Mouse (Mus musculus) gonadal fat pad, adult 2 months (tissue): ENCODE measurements around the gene Gm11639. TPM values are rescaled to one million over a fixed set of nuclear protein-coding genes. Genes with fewer than 3 reads are reported as not detected.
A peak's percentile ranks its signal among the peaks of the same experiment; 100 is the strongest.

Source experiments
- DNase-seq: peaks from one replicate; pipeline ENCODE4 v3.0.0-alpha.2; 2012; ENCODE audit warnings: low read depth
- polyA plus RNA-seq: library from polyadenylated mRNA; depleted of rRNA; stranded (reverse); fragments of >200 nt; gene quantifications from 2 replicates; pipeline ENCODE4 v1.2.3, GENCODE M21; 2012; rRNA removed

Gm11639 gene
- under 0.01 TPM in 1 of 2 replicates, not detected in the other for polyA plus RNA-seq

GRCm38 (mm10) chr11:104685548-104685947, at the start of gene Gm11639:
Gene Gm11639 (plus strand): TSS chr11:104685707.
- no peak for DNase-seq

DNA sequence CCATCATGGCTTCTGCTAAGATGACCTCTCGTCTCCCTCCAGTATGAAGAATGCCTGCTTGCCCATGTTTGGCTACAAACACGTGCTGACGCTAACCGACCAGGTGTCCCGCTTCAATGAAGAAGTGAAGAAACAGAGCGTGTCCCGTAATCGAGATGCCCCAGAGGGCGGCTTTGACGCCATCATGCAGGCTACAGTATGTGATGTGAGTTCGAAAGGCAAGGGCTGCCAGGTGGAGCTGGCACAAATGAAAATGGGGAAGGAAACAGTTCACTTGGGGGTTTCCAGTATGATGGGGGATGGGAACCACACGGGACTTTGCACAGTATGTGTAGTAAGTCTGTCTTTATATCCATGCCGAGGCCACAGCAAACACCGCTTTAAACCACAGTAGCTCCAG, 48.5 kb upstream of the Gm11639 start:
- no peak for DNase-seq

- DNase-seq: no peak
These were observed 47.5 kb upstream of the Gm11639 start for GRCm38 (mm10) chr11:104638006-104638405.

GRCm38 (mm10) chr11:104638906-104639305, 46.6 kb upstream of the Gm11639 start:
- no peak for DNase-seq

- DNase-seq: no peak
These were observed 45.9 kb upstream of the Gm11639 start for GRCm38 (mm10) chr11:104639634-104640033.

- DNase-seq: no peak
These were observed 44.6 kb upstream of the Gm11639 start for GRCm38 (mm10) chr11:104640894-104641293.

GRCm38 (mm10) chr11:104643236-104643635, 42.3 kb upstream of the Gm11639 start:
- DNase-seq: peak; percentile 83

- no peak for DNase-seq
These were observed 40.1 kb upstream of the Gm11639 start for GRCm38 (mm10) chr11:104645402-104645801.

- no peak for DNase-seq
These were observed 39.3 kb upstream of the Gm11639 start for GRCm38 (mm10) chr11:104646173-104646572.

GRCm38 (mm10) chr11:104646611-104647010, 38.9 kb upstream of the Gm11639 start:
- no peak for DNase-seq

- no peak for DNase-seq
These were observed 38.2 kb upstream of the Gm11639 start for GRCm38 (mm10) chr11:104647188-104647867.

DNA sequence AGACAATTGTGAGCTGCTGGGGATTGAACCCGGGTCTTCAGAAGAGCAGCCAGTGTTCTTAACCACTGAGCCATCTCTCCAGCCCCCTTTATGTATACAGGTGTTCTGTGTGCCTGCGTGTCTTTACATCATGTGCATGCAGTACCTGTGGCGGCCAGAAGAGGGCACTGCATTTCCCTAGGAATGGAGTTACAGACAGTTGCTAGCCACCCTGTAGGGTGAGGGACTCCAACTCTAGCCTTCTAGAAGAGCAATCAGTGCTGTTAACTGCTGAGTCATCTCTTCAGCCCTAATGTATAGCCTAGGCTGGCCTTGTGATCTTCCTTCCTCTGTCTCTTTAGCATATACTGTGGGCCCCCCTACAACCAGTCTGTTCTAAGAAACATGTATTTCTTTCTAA, 36.9 kb upstream of the Gm11639 start:
- DNase-seq: no peak

GRCm38 (mm10) chr11:104660599-104660998, 24.9 kb upstream of the Gm11639 start:
- no peak for DNase-seq

GRCm38 (mm10) chr11:104661106-104661505, 24.4 kb upstream of the Gm11639 start:
- no peak for DNase-seq

DNA sequence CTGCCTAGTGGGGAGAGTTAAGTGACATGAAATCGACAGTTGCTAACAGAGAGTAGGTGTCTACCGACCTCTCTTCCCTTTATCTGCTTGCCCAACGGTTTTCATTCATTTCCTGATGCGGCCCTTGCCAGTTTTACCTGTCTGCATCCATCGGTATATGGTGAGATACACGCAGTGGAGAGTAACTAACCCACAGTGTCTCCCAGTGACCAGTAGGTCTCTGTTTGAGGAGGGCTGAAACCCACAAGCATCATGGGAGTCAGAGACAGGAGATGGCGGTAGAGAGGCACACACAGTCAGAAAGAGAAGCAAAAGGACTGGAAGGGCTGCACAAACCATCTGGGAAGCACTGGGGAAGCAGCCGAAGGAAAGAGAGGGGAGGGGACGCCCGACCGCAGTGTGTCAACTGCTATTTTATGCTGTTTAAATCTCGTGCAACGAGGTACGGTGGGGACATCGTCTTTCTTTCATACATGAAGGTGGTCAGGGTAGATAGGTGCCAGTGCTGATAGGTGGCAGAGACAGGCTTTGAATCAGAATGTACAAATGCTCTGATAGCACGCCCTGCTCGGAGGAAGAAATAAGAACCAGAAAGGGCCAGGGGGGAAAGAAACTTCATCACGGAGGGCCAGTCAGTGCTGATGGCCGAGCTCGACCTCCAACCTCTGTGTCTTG, 23.8 kb upstream of the Gm11639 start:
- DNase-seq: no peak

- no peak for DNase-seq
These were observed 22.9 kb upstream of the Gm11639 start for GRCm38 (mm10) chr11:104662573-104662972.

DNA sequence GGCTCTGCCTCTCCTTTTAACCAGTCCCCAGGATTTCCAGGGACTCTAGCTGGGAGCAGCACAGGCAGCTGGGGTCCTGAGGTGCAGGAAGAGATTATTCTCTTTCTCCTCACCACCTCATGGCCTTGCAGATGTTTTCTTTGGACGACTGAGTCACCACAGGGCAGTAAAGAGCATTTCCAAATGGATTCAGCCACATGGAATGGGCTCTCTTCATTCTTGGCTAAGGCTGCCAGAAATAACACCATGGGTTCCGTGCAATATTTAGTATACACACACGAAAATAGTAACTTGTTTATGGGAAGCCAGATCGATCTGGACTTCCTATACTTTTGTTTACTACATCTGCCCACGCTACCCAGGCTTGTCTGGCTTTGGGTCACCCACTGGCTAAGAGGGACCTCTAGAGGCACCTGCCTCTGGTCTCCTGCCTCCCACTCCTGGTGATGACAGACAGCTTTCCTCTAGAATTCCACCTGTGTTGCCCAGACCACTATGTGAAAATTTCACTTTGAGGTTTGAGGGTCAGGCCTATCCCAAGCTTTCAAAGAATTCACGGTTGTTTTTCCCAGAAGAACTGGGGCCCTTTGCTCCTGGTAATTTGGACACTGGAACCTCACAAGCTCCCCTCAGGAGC, 22.1 kb upstream of the Gm11639 start:
- DNase-seq: no peak

DNA sequence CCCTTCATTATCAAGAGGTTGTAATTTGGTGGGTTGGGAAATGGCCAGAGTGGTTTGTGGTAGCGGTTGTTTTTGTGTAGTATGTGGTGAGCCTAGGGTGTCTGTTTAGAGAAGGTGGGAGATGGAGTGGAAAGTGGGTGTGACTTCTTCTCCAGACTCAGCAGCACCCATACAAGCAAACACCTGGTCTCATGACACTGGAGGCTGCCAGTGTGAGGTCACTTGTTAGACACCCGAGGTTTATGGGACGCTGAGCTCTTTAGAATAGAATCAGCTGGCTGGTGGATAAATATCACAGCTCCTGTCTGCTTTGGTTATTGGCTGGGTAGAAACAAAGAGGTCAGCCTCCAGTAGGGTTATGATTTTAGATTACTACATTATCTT, 21.6 kb upstream of the Gm11639 start:
- DNase-seq: no peak

DNA sequence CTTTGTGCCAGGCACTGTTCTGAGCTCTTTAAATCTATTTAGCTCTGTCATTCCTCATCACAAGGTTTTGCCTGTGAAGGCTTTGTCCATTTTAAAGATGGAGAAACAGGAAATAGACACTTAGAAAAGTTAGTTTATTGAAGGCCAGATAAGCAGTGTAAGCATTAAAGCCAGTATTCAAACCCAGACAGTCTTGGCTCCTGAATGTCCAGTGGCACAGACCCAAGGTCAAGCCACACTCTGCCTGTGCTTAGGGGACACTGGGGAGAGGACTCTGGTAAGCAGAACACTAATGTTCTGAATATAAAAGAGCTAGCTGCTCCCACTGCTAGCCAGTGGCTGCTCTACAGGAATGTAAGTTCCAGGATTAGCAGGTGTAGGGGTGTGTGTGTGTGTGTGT, 21.1 kb upstream of the Gm11639 start:
- no peak for DNase-seq

GRCm38 (mm10) chr11:104667399-104667798, 18.1 kb upstream of the Gm11639 start:
- DNase-seq: no peak

- no peak for DNase-seq
These were observed 12.1 kb upstream of the Gm11639 start for GRCm38 (mm10) chr11:104673412-104673811.

- DNase-seq: no peak
These were observed 10.7 kb upstream of the Gm11639 start for GRCm38 (mm10) chr11:104674768-104675167.

DNA sequence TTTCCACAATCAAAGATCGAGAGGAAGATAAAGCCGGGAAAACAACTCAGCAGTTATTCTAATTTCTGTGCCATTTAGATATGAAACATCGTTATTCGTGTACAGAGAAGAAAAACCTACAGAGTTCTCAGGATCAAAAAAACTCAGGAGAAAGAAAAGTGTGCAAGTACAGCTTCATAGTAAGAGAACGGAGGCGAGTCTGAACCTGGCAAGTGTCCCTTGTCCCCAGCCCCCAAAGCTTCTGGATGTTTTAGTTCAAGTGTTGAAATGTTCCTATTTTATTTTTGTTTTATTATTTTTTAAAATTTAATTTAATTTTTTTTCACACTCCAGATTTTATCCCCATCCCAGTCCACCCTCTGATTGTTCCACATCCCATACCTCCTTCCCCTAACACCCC, 7.7 kb downstream of the Gm11639 start:
- DNase-seq: no peak
